Mouse (Mus musculus): ENCODE data around the gene Rfc1. TPM values are rescaled to one million over a fixed set of nuclear protein-coding genes. Genes with fewer than 3 reads are reported as not detected.

Rfc1 gene
- polyA plus RNA-seq, 1 experiment from 2014 or later = 55.2 TPM

GRCm38 (mm10) chr5:65250185-65250855 is 85.2 kb downstream of the Rfc1 start:
- no peak; the same call in 1 of the 2 replicates for ATAC-seq (replicated peaks; ENCODE audit: extremely low read depth, insufficient read depth, low FRiP score)
- H3K36me3 ChIP-seq (ENCODE audit: control insufficient read depth, insufficient read depth) = 0 out of 2 replicates have a peak, but pooled peaks cover 2% of the 10 kb centered on the region
- H3K4me2 ChIP-seq (ENCODE audit: low read depth, low read length) = no peak overlapping the region
- no peak overlapping the region for H3K9ac ChIP-seq (ENCODE audit: low read length)
- H3K4me1 ChIP-seq (ENCODE audit: control insufficient read depth, insufficient read depth, low read length) = 0 out of 2 replicates have a peak, but pooled peaks cover 3% of the 10 kb centered on the region
- H3K9me3 ChIP-seq (replicated peaks; ENCODE audit: control insufficient read depth, low read length) = no peaks in the 10 kb centered on the region
- H3K27me3 ChIP-seq (ENCODE audit: control insufficient read depth, insufficient read depth, low read length) = no peaks in the 10 kb centered on the region
- H3K4me3 ChIP-seq (ENCODE audit: low read length) = no peak overlapping the region
- H3K27ac ChIP-seq (ENCODE audit: low read length) = no peak overlapping the region
- 77% methylated on average over 7 of the region's 7 CpGs for WGBS

GRCm38 (mm10) chr5:65247296-65247695 is 88.2 kb downstream of the Rfc1 start:
- Histone ChIP-seq H3K4me1 (ENCODE audit: control insufficient read depth, insufficient read depth, low read length) (0 out of 2 replicates have a peak, but pooled peaks cover 3% of the 10 kb centered on the region), H3K9me3 (replicated peaks; ENCODE audit: control insufficient read depth, low read length) (no peaks in the 10 kb centered on the region), H3K27ac (ENCODE audit: low read length) (no peak overlapping the region), H3K9ac (ENCODE audit: low read length) (no peak overlapping the region), H3K27me3 (ENCODE audit: control insufficient read depth, insufficient read depth, low read length) (no peaks in the 10 kb centered on the region), H3K36me3 (ENCODE audit: control insufficient read depth, insufficient read depth) (0 out of 2 replicates have a peak, but pooled peaks cover 2% of the 10 kb centered on the region), H3K4me2 (ENCODE audit: low read depth, low read length) (no peak overlapping the region), H3K4me3 (ENCODE audit: low read length) (no peak overlapping the region)
- no peak for ATAC-seq (replicated peaks; ENCODE audit: extremely low read depth, insufficient read depth, low FRiP score)
- WGBS = 69% methylated on average over 3 of the region's 3 CpGs

- no peaks in the 10 kb centered on the region for H3K9me3 ChIP-seq (replicated peaks; ENCODE audit: control insufficient read depth, low read length)
- H3K9ac ChIP-seq (ENCODE audit: low read length) = no peak overlapping the region
- no peak overlapping the region for H3K4me2 ChIP-seq (ENCODE audit: low read depth, low read length)
- no peak overlapping the region for H3K27ac ChIP-seq (ENCODE audit: low read length)
- H3K4me3 ChIP-seq (ENCODE audit: low read length) = no peak overlapping the region
- ATAC-seq (replicated peaks; ENCODE audit: extremely low read depth, insufficient read depth, low FRiP score) = no peak; the same call in 1 of the 2 replicates
- H3K4me1 ChIP-seq (ENCODE audit: control insufficient read depth, insufficient read depth, low read length) = peaks cover 11% of the 10 kb centered on the region
- no peaks in the 10 kb centered on the region for H3K36me3 ChIP-seq (ENCODE audit: control insufficient read depth, insufficient read depth)
- WGBS = 37% methylated on average over 5 of the region's 5 CpGs
- no peaks in the 10 kb centered on the region for H3K27me3 ChIP-seq (ENCODE audit: control insufficient read depth, insufficient read depth, low read length)
Measured at GRCm38 (mm10) chr5:65242740-65243139, 92.7 kb downstream of the Rfc1 start.

GRCm38 (mm10) chr5:65231289-65232003 is 104.0 kb downstream of the Rfc1 start:
- Histone ChIP-seq H3K4me1 (ENCODE audit: control insufficient read depth, insufficient read depth, low read length) (no peaks in the 10 kb centered on the region; the same call in 1 of the 2 replicates), H3K4me3 (ENCODE audit: low read length) (no peak overlapping the region), H3K9ac (ENCODE audit: low read length) (no peak overlapping the region), H3K27me3 (ENCODE audit: control insufficient read depth, insufficient read depth, low read length) (no peaks in the 10 kb centered on the region), H3K36me3 (ENCODE audit: control insufficient read depth, insufficient read depth) (peaks cover 9% of the 10 kb centered on the region), H3K9me3 (replicated peaks; ENCODE audit: control insufficient read depth, low read length) (no peaks in the 10 kb centered on the region), H3K4me2 (ENCODE audit: low read depth, low read length) (no peak overlapping the region), H3K27ac (ENCODE audit: low read length) (no peak overlapping the region)
- WGBS = 71% methylated on average over 12 of the region's 12 CpGs
- ATAC-seq (replicated peaks; ENCODE audit: extremely low read depth, insufficient read depth, low FRiP score) = no peak

GRCm38 (mm10) chr5:65224056-65224455 is 111.4 kb downstream of the Rfc1 start:
- ATAC-seq (replicated peaks; ENCODE audit: extremely low read depth, insufficient read depth, low FRiP score) = no peak
- H3K9ac ChIP-seq (ENCODE audit: low read length) = no peak overlapping the region
- no peaks in the 10 kb centered on the region for H3K27me3 ChIP-seq (ENCODE audit: control insufficient read depth, insufficient read depth, low read length)
- H3K27ac ChIP-seq (ENCODE audit: low read length) = no peak overlapping the region
- H3K4me2 ChIP-seq (ENCODE audit: low read depth, low read length) = no peak overlapping the region
- peaks cover 7% of the 10 kb centered on the region; the same call in 1 of the 2 replicates for H3K36me3 ChIP-seq (ENCODE audit: control insufficient read depth, insufficient read depth)
- no peaks in the 10 kb centered on the region for H3K9me3 ChIP-seq (replicated peaks; ENCODE audit: control insufficient read depth, low read length)
- H3K4me3 ChIP-seq (ENCODE audit: low read length) = no peak overlapping the region
- H3K4me1 ChIP-seq (ENCODE audit: control insufficient read depth, insufficient read depth, low read length) = peaks cover 3% of the 10 kb centered on the region; the same call in 1 of the 2 replicates
- 61% methylated on average over 5 of the region's 5 CpGs for WGBS

GRCm38 (mm10) chr5:65221037-65221436 is 114.4 kb downstream of the Rfc1 start:
- no peaks in the 10 kb centered on the region for H3K9me3 ChIP-seq (replicated peaks; ENCODE audit: control insufficient read depth, low read length)
- peaks cover 5% of the 10 kb centered on the region; the same call in 1 of the 2 replicates for H3K36me3 ChIP-seq (ENCODE audit: control insufficient read depth, insufficient read depth)
- 45% methylated on average over 7 of the region's 7 CpGs for WGBS
- H3K4me1 ChIP-seq (ENCODE audit: control insufficient read depth, insufficient read depth, low read length) = peaks cover 3% of the 10 kb centered on the region; the same call in 1 of the 2 replicates
- no peak overlapping the region for H3K9ac ChIP-seq (ENCODE audit: low read length)
- H3K27ac ChIP-seq (ENCODE audit: low read length) = no peak overlapping the region
- H3K4me2 ChIP-seq (ENCODE audit: low read depth, low read length) = no peak overlapping the region
- H3K27me3 ChIP-seq (ENCODE audit: control insufficient read depth, insufficient read depth, low read length) = no peaks in the 10 kb centered on the region
- H3K4me3 ChIP-seq (ENCODE audit: low read length) = no peak overlapping the region
- ATAC-seq (replicated peaks; ENCODE audit: extremely low read depth, insufficient read depth, low FRiP score) = no peak

- WGBS = 79% methylated on average over 11 of the region's 11 CpGs
- no peak for ATAC-seq (replicated peaks; ENCODE audit: extremely low read depth, insufficient read depth, low FRiP score)
Measured at GRCm38 (mm10) chr5:65217305-65218269, 117.9 kb downstream of the Rfc1 start.

GRCm38 (mm10) chr5:65213321-65213720 is 122.1 kb downstream of the Rfc1 start:
- H3K4me1 ChIP-seq (ENCODE audit: control insufficient read depth, insufficient read depth, low read length) = no peaks in the 10 kb centered on the region
- H3K4me3 ChIP-seq (ENCODE audit: low read length) = no peak overlapping the region
- H3K9ac ChIP-seq (ENCODE audit: low read length) = no peak overlapping the region
- H3K27me3 ChIP-seq (ENCODE audit: control insufficient read depth, insufficient read depth, low read length) = no peaks in the 10 kb centered on the region
- 18% methylated on average over 7 of the region's 7 CpGs for WGBS
- no peak; the same call in 1 of the 2 replicates for ATAC-seq (replicated peaks; ENCODE audit: extremely low read depth, insufficient read depth, low FRiP score)
- no peak overlapping the region for H3K4me2 ChIP-seq (ENCODE audit: low read depth, low read length)
- no peak overlapping the region for H3K27ac ChIP-seq (ENCODE audit: low read length)
- H3K36me3 ChIP-seq (ENCODE audit: control insufficient read depth, insufficient read depth) = no peaks in the 10 kb centered on the region; the same call in 1 of the 2 replicates
- no peaks in the 10 kb centered on the region for H3K9me3 ChIP-seq (replicated peaks; ENCODE audit: control insufficient read depth, low read length)

More at GRCm38 (mm10) chr5:65217305-65218269, 117.9 kb downstream of the Rfc1 start:
- Histone ChIP-seq H3K4me3 (ENCODE audit: low read length) (no peak overlapping the region), H3K36me3 (ENCODE audit: control insufficient read depth, insufficient read depth) (no peaks in the 10 kb centered on the region; the same call in 1 of the 2 replicates), H3K27me3 (ENCODE audit: control insufficient read depth, insufficient read depth, low read length) (no peaks in the 10 kb centered on the region), H3K4me2 (ENCODE audit: low read depth, low read length) (no peak overlapping the region), H3K27ac (ENCODE audit: low read length) (no peak overlapping the region), H3K4me1 (ENCODE audit: control insufficient read depth, insufficient read depth, low read length) (peaks cover 3% of the 10 kb centered on the region; the same call in 1 of the 2 replicates), H3K9me3 (replicated peaks; ENCODE audit: control insufficient read depth, low read length) (no peaks in the 10 kb centered on the region), H3K9ac (ENCODE audit: low read length) (no peak overlapping the region)
